Mouse (Mus musculus) thymus, adult 18-20 months (tissue): ENCODE results near the gene Trabd2b.

Source experiments
- DNase-seq, 2 experiments: peaks; one replicate each; pipeline ENCODE4 v3.0.0; 2022; ENCODE audit warnings: mixed read lengths in 2 of 2

Trabd2b gene

GRCm38 (mm10) chr4:114406355-114407101 is at the start of gene Trabd2b:
Trabd2b (plus strand) TSS chr4:114406724.
- no peak for DNase-seq

- DNase-seq, result no peak
These were observed 49.1 kb upstream of the Trabd2b start for GRCm38 (mm10) chr4:114357420-114357819.

GRCm38 (mm10) chr4:114358874-114359273 is 47.6 kb upstream of the Trabd2b start:
- no peak for DNase-seq

GRCm38 (mm10) chr4:114359818-114360217 is 46.7 kb upstream of the Trabd2b start:
- no peak for DNase-seq

GRCm38 (mm10) chr4:114361336-114361735 is 45.2 kb upstream of the Trabd2b start:
- DNase-seq, result no peak

GRCm38 (mm10) chr4:114365000-114365399 is 41.5 kb upstream of the Trabd2b start:
- no peak for DNase-seq

- DNase-seq, result no peak
These were observed 40.9 kb upstream of the Trabd2b start for GRCm38 (mm10) chr4:114365595-114365994.

- no peak for DNase-seq
These were observed 39.5 kb upstream of the Trabd2b start for GRCm38 (mm10) chr4:114367005-114367404.

GRCm38 (mm10) chr4:114367840-114368239 is 38.7 kb upstream of the Trabd2b start:
- DNase-seq, result no peak

GRCm38 (mm10) chr4:114369591-114369990 is 36.9 kb upstream of the Trabd2b start:
- no peak for DNase-seq

GRCm38 (mm10) chr4:114370935-114371715 is 35.4 kb upstream of the Trabd2b start:
- DNase-seq, result no peak

GRCm38 (mm10) chr4:114372699-114373098 is 33.8 kb upstream of the Trabd2b start:
- DNase-seq, result no peak

- DNase-seq, result no peak
These were observed 32.2 kb upstream of the Trabd2b start for GRCm38 (mm10) chr4:114374330-114374729.

GRCm38 (mm10) chr4:114377531-114377930 is 29.0 kb upstream of the Trabd2b start:
- DNase-seq, result no peak

- no peak for DNase-seq
These were observed 28.0 kb upstream of the Trabd2b start for GRCm38 (mm10) chr4:114378512-114378911.

GRCm38 (mm10) chr4:114379416-114379956 is 27.0 kb upstream of the Trabd2b start:
- DNase-seq, result no peak

- DNase-seq, result no peak
These were observed 23.9 kb upstream of the Trabd2b start for GRCm38 (mm10) chr4:114382627-114383026.

GRCm38 (mm10) chr4:114385236-114385635 is 21.3 kb upstream of the Trabd2b start:
- no peak for DNase-seq

GRCm38 (mm10) chr4:114386395-114386811 is 20.1 kb upstream of the Trabd2b start:
- no peak for DNase-seq

- no peak for DNase-seq
These were observed 18.9 kb upstream of the Trabd2b start for GRCm38 (mm10) chr4:114387527-114388135.

- DNase-seq, result no peak
These were observed 18.2 kb upstream of the Trabd2b start for GRCm38 (mm10) chr4:114388306-114388705.

- DNase-seq, result no peak
These were observed 16.9 kb upstream of the Trabd2b start for GRCm38 (mm10) chr4:114389653-114390052.

GRCm38 (mm10) chr4:114397625-114398024 is 8.9 kb upstream of the Trabd2b start:
- DNase-seq, result no peak
